Mouse (Mus musculus): ENCODE measurements at regions not wholly inside any gene's neighbourhood (a gene's known extent, or its start where the extent isn't known, plus 50 kb on each side); places are given as distances from the start of the nearest gene placed in this dataset.

DNA sequence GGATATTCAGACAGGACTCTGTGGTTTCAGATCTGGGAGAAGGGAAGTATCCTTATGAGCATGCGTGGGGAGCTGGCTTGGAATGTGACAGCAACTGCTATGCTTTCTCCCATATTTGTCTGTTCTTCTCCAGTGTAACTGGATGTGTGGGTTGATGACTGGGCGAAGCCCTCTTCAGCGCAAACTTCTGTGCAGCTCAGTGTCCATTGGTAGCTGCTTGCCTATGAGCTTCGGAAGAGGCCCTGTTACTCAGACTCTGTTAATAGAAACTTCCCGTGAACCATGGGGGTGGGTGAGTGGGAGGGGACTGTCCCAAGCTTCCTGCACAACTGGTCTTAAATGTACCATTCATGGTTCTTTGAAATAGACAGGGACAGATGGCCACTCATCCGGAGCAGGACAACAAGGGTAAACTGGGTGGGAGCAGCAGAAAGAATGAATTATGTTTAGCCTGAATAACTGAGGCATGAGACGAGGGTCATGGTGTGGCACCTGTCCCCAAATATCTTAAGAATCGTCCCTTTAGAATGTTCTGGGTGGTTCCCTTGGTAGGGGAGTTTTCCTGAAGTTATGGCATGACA lies 141.1 kb upstream of the Plxnc1 start:
- no peak for DNase-seq (ENCODE audit: low read depth, low spot score)

DNA sequence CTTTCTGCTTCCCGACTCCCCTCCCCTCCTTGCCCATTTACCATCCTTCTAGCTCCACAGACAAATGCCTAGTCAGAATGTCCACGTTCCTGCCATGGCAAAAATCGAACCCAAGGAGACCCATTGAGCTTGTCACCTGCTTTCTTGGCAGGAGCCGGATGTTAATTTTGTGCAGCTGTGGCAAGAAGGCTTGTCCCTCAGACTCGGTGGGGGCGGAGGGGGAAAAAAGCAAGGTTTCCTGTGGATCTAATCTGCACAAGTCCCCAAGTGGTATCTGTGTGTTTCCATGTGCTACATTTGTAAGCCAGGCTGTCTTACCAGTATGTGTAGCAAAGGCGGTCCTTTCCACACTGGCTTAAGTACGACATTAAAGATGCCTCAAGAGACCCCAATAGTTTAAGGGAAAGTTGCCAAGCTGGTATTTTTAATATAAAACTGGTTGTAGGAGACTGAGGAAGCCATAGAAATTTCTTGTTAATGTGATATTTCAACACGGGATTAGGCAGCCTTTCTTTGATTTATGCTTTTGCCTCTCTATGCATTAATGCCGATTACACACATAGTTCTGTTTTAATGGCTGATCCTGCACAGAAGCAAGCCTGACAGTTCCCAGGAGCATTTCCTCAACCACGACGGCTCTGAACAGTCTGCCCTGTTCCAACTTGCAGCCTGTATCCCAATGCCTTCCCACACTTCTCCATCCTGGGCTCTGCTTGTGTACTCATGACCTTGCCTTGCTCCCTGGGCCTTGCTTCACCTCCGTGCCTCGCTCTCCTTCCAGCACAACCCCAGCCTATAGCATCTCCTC lies 138.9 kb upstream of the Plxnc1 start:
- DNase-seq (ENCODE audit: low read depth, low spot score), result no peak

DNA sequence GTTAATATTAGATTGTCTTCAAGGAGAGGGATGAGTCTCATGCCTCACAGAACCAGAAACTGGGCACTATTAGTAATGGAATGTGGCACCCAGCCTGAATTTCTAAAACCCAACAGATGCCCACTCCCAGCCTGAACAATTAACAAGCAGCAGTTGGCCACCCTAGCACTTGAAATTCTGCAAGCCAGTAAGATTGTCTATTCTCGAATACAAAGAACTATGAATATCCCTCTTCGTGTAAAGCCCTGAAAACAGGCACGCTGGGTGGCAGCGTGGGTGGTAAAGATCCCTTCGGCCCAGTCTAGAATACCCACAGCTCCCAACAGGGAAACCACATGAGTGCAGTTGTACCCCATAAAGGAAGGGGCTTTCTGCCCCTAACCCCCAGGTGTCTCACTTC lies 138.0 kb upstream of the Plxnc1 start:
- DNase-seq (ENCODE audit: low read depth, low spot score), result no peak

DNA sequence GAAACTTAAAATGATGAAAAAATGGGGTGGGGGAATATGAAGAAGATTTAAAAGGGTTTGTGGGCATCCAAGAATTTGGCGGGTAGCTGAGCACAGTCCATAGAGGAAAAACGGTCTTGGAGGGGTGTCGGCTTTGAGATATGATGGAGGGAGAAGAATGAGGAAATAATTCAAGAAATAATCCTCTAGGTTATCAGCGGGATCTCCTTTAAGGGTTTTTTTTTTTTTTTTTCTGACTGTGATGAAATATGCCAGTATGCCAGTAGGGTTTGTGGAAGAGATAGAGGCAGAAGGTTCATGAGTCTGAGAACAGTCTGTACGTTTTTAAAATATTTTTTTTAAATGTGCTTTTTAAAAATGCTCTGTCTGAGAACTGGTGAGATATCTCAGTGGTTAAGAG lies 135.3 kb upstream of the Plxnc1 start:
- no peak for DNase-seq (ENCODE audit: low read depth, low spot score)

DNA sequence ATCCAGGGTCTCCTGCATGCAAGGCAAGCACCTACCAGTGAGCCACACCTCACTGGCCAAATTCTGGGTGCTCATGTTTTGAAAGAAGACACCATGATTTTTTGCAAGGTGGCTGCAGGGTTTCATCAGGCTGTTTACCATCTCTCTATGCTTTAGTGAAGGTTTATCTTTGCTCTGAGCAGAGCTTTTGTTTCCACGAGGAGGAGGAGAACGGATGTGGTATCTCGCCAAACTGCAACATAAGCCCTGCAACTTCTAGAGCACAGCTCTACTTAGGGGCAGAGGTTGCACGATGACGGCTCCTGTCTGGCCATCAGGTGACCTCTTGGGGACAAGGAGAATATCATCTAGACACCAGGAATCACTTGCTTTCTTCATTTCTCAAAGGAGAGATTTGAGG lies 131.8 kb upstream of the Plxnc1 start:
- no peak for DNase-seq (ENCODE audit: low read depth, low spot score)

DNA sequence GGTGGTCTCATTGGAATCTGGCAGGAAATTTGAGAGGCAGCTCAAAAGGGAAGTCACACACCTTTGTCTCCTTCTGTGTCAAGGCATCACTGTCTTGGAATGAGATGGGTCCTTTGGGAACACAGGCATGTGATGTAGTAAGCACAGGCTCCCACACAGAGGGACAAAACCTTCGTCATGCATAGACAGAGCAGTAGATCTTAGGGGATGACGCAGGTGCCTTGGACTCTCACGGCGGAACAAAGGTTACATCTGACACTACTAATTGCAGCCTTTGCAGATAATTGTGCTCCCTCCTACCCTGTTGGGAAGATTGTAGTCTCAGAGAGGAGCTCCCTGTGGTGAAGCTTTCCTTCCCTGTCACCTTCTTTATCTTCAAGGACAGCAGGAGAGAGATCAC lies 131.3 kb upstream of the Plxnc1 start:
- no peak for DNase-seq (ENCODE audit: low read depth, low spot score)

DNA sequence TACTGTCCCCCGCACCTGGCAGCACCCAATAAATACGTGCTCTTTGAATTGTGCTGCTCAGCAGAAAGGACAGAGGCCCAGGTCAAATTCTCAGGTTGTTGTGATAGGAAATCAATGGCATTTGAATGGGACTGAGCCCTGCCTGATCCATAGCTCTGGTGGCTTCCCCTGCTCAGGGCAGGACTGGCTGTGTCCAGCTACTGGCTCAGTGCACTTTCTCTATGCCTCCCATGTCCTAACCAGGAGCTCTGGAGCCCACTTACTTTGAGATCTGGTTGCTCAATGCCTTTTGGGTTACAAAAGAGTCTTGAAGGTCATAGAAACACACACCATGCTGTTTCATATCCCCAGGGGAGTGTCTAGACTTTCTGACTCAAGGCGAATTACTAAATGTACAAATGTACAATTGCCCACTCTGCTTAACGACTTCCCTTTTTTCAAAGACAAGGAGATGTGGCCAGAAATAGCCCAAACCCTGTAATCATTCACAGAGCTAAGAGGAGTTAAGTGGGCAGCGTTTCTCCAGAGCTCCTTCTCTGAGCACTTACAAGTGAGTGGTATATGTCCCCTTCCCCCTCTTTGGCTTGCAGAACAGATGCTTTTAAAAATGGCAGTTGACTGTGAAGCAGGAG lies 130.4 kb upstream of the Plxnc1 start:
- DNase-seq (ENCODE audit: low read depth, low spot score), result no peak

DNA sequence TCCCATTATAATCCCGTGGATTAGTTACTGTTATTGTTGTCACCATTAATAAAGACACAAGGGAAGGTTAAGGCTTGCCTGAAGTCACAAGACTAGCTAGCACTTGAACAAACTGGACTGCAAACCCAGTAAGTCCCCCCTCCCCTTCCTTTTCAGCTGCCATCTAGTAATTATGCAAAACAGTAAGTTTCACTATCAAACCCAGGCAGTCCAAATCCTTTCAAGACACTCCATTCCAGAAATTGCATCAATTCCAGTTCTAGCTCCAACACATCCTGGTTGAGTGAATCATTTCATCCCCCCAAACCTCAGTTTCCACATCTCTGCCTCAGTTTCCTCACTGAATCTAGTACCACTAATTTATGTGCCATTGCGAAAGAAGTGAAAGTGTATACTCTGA lies 129.7 kb upstream of the Plxnc1 start:
- no peak for DNase-seq (ENCODE audit: low read depth, low spot score)

DNA sequence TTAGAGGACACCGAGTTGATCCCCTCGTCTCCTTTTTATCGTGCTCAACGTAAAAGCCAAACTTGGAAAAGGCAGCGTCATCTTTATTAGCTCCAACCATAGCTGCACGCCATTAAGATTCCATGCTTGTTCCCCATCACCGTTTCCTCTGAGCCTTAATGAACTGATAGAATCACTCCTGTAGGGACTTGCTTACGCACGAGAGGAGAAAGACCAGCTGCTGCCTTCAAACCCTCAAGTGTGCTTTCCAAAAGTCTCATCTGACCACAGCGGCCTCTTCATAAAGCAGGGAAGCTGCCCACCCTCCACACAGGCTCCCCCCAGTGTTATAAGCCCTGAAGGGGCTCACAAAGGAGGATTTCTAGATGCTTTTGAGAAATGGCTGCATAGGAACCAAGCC lies 123.3 kb upstream of the Plxnc1 start:
- no peak for DNase-seq (ENCODE audit: low read depth, low spot score)

DNA sequence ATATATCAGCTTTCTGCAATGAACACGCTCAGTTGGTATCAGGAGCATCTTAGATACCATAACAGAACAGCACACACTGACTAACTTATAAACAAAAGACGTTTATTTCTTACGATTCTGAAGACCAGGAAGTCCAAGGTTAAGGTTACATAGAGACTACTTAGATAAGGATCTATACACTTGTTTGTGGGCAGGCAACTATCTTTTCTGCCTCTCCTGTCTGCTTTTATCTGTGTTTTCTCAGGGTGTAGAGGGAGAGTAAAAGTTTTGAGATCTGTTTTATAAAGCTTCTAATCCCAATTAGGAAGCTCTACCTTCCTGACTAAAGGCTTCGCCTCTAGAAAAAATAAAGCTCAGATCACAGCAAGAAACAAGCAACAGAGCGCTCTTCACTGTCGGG lies 122.1 kb upstream of the Plxnc1 start:
- no peak for DNase-seq (ENCODE audit: low read depth, low spot score)

DNA sequence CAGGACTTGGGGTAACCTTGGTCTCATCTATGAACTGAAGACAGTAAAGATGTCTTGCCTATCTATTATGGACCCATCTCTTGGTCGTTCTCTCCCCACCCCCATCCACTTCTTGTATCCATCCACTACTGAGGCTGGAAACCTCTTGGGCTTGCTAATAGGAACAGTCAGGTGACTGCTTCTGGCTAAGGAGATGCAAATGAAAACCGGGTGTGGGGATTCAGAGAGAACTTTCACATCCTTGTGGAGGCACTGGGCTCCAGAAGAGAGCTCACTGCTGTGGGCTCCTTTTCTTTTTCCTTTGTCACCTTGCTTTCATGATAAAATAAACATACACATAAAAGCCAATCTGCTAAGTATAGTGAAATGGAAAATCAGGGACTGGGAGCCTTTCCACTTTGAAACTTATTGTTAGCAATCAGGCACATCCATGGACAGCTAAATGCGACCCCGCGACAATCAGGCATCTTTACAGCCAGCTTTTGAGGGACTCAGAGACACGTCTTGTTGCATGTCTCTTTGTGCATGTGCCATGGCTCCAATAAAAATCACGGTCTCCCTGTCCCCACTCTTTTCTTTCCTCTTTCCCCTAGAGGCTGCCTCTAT lies 115.0 kb upstream of the Plxnc1 start:
- DNase-seq (ENCODE audit: low read depth, low spot score), result no peak

DNA sequence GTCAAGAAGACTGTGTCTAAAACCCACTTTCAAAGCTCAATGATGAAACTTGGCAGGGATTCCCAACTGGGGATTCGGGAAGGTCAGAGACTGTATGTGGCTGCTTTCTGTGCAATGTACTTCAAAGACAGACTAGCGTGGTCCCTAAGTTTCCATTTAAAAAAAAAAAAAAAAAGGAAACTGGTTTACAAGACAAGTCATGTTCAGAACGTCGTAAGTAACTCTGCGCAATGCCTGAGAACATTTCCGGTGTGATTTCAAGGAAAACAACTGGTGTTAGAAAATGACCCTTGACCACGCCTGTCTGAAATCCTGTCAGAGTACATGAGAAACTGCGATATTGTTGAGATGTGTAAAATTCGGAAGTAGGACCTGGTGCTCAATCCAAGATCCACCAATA lies 114.4 kb upstream of the Plxnc1 start:
- no peak for DNase-seq (ENCODE audit: low read depth, low spot score)

DNA sequence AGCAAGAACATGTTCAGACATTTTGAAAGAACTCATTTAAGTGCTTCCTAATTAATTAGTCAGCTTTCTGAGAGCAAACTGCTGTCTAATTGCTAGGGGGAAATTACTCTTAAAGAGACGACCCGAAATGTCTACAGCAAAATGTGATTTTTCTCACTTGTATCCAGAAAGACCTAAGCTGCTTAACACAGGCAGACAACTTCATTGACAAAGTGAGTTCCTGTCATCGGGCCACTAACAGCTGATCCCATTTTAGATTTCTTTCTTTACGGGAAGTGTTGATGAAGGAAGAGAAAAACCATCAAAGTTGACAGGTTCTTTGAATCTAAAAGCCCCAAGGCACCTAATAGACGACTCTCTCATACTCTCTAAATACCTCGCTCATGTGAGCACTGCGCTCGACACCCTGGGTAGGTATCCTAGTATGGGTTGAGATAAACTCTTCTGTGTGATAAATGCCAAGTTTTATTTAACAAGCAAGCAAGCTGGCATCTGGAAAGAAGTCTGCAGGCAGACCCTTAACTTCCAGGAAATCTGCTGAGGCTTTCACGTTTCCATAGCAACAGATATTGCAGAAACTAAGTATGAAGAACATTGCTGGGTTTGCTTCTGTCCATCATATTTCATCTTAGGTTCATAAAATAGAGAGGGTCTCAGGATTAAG lies 112.5 kb upstream of the Plxnc1 start:
- no peak for DNase-seq (ENCODE audit: low read depth, low spot score)

DNA sequence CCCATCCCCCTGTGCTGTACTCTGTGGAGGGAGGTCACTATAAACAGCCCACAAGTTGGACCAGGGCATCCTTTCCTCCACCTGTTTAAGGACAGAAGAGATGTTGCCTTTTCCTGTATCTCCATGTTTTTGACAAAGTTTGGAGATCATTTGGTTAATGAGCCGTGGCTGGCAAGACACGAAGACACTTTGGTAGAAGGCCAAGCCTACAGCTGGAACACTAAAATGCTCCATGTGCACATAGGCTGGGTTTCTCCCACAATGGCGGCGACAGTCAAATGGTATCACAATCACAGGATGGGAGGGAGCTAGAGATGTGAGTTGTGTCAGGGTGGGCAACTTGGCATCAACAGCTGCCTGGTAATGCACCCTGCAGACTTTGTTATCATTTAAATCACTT lies 111.9 kb upstream of the Plxnc1 start:
- no peak for DNase-seq (ENCODE audit: low read depth, low spot score)

DNA sequence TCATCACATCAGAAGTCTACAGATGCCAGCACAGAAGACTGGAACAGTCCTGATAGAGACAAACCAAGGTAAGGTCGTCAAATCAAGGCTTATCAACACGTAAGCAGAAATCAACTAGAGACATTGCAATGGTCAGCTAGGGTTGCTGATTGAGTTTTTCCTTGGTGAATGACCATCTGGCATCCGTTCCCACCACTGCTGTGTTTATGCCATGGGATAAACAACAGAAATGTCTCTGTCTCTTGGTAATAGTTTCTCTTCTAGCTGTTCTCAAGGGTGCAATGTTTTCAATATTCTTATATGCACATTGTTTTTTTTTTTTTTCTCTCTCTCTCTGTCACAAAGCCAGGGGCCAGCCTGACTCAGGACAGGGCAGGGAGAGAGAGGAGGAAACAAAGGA lies 110.2 kb upstream of the Plxnc1 start:
- DNase-seq (ENCODE audit: low read depth, low spot score), result no peak

DNA sequence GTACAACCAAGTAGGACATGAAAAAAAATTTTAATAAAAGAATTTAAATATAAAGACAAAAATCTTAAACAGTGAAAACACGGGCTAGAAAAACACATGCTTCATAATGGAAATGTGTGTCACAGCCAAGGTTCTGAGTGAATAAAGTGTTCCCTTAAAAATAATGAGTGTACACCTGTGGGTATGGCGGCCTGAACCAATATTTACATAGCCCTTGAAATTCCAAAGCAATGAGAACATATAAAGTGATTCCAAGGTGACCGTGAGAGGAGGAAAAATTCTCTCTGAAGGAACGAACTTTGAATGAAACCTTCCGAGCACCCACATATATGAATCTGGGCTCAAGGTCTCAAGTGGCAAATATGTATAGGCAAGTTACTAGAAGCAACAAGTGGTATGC lies 104.2 kb upstream of the Plxnc1 start:
- DNase-seq (ENCODE audit: low read depth, low spot score), result no peak

DNA sequence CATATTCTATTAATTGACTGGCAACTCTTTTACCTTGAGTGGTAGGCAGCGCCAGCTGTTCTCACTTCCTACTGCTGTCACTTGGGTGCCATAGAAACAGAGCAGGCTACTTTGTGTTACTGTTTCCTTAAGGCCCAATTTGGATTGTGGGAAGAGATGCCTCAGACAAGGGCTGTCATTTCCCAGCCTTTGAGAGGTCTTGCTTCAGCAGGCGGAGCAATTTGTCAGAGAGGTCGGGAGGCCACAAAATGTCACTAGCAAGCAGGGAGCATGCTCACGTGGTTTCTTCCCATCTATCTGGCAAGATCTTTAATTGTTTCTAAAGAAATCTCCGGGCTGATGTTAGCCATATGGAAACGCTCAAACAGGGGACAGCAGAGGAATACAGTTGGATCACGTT lies 99.3 kb upstream of the Plxnc1 start:
- DNase-seq (ENCODE audit: low read depth, low spot score), result peak; percentile 44

DNA sequence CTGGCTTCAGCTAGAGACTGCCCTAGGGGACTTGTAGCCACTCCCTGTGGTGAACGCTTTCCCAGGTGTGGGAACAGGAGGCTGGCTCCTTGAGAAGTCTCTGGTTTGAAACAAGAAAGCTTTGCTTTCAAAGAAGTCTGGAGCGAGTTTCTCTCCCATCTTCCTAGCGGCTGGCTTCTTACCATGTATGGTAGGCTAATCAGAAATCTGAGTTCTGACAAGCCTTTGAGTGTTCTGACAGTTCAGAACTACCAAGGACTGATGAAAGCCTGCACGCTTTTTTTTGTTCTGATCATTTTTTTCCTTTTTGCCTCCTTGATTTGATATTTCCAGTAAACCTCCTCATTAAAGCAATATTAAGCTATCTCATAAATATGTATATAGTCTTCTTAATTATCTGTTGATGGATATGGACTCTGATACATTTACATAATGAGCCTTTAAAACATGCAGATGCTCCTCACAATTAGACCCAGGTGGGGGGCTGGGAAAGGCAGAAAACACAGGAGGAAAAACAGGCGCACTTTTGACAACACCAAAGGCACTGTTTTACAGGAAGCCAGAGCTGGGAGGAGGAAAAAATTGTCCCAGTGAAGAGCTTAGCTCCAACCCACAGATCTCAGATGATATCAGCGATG lies 95.7 kb upstream of the Plxnc1 start:
- no peak for DNase-seq (ENCODE audit: low read depth, low spot score)

DNA sequence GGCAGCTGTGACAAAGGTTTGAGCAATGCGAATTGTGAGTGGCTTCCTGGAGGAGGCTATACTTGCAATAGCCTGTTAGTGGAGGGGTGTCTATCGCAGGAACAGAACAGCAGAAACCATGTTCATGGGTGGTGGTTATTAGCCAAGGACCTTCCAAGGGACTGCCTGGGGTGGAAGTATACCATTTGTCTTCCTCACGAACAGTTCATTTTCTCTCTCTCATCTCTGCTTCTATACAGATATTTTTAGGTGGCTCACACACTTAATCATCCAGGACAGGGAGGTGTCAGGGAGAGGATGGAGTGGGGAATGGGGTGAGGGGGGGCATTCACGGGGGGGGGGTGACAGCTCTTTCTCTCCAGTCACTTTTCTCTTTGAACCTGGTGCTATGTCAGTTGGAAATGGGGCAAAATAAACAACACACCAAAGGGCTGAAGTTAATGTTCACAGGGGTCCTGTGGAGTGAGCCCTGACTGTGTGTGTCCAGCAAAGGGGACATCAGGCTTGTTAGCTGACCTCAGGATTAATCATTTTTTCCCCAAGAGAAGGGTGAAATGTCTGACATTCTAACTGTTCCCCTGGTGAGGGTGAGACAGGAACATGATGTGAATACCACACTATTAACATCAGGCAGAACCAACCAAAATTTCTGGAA lies 91.5 kb upstream of the Plxnc1 start:
- DNase-seq (ENCODE audit: low read depth, low spot score), result no peak

DNA sequence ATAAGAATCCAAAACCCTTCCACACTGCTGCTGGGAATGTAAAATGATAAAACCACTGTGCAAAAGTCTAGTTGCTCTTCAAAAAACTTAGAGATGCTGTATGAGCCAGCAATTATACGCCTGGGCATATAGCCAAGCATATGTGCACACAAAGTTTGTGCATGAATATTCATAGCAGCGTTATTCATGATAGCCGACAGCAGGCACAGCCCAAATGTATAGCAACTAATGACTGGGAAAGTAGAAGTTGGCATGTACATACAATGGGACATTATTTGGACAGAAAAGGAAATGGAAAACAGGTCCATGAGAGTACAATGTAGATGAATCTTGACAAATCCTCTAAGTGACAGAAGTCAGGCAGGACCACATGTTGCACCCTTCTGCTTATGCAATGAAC lies 90.7 kb upstream of the Plxnc1 start:
- DNase-seq (ENCODE audit: low read depth, low spot score), result no peak

DNA sequence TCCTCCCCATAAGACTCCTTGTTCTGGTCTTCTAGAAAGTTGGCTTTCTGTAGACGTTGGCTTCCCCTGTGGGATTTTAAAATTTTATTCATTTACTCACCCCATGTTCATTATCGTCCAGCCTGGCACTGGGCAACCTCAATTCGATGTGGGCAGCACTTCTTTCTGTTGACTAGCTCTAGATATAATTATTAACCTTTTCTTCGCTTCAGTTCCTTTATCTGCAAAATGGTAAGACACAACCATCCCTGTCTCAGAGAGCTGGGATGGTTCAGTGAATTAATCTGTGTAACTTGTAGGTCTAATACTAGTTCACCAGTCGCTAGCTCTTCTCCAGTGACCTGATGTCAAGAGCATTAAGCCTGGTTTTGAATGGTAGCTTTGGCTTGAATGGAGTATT lies 89.9 kb upstream of the Plxnc1 start:
- DNase-seq (ENCODE audit: low read depth, low spot score), result no peak
